Comparison of ENCODE assay signal across 11 mouse cellular contexts in the genomic region with DNA sequence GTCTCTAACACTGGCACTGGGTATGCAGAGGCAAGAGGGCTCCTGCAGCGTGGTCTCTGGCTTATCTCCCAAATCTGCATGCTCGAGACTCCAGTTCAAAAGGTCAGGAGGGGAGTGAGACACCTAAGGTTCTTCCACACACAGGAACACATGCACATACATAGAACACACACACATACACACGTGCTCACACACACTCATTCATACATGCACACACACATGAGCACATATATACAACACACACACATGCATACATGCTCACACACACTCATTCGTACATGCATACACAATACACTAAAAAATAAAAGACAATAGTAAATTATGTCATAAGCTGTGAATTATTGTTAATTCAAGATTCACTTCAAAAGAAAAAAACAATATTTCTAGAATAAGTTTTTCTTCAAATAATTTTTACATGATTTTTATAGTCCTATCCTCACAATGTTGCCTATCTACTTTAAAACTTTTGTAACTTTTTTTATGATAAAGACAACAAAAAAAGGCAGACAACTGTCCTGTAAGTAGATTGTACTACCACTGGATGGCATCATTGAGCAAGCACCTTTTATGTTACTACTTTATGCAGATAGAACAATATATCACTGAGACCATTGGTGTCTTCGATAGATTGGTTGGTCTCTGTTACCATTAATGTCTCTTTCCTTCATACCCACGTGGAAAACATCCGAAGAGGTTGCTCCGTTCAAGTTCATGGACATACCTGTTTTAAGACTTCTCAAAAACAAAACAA. TPM values are rescaled to one million over a fixed set of nuclear protein-coding genes. Genes with fewer than 3 reads are reported as not detected.
DNase-seq lines count a peak whose midpoint lies in the region; ATAC-seq and TF ChIP-seq lines count a peak whose summit lies in the region.
"Had no signal": no experiment of that assay in that cellular context is flagged by ENCODE, and none has a peak within 500 bp of the region (broad histone marks: within the 10 kb centered on the region; RNA-seq: fewer than 3 reads in every experiment).

No protein-coding gene starts in this region.

- TF ChIP-seq EP300 in ES-Bruce4 (IDR thresholded peaks at IDR 0.05; ENCODE audit: insufficient read depth, low read depth, low read length), result no peak

- H3K9me3 ChIP-seq in kidney, postnatal 0 days (replicated peaks; ENCODE audit: low read length), result no peaks in the 10 kb centered on the region
- H3K9me3 ChIP-seq in ES-Bruce4 (replicated peaks; ENCODE audit: control insufficient read depth, insufficient read depth, low read length, poor library complexity, severe bottlenecking), result no peaks in the 10 kb centered on the region
- no peaks in the 10 kb centered on the region for H3K9me3 ChIP-seq in embryonic facial prominence, embryonic 14.5 days (ENCODE audit: control insufficient read depth, low read length)
- H3K9me3 ChIP-seq: megakaryocyte, embryonic 14.5 days had no signal

- no peak overlapping the region for H3K4me2 ChIP-seq in kidney, postnatal 0 days (ENCODE audit: low read length)
- no peak overlapping the region for H3K4me2 ChIP-seq in embryonic facial prominence, embryonic 14.5 days (ENCODE audit: low read depth, low read length)

- TF ChIP-seq CTCF in kidney, postnatal 0 days (IDR thresholded peaks at IDR 0.05; ENCODE audit: low read depth), result peak; percentile 63
- peak; percentile 10 for TF ChIP-seq CTCF in ES-Bruce4 (IDR thresholded peaks at IDR 0.05; ENCODE audit: low read depth, low read length)

- H3K9ac ChIP-seq in kidney, postnatal 0 days (ENCODE audit: low read depth, low read length), result no peak overlapping the region
- no peak overlapping the region for H3K9ac ChIP-seq in ES-Bruce4 (ENCODE audit: low read depth, poor library complexity, severe bottlenecking)
- H3K9ac ChIP-seq in embryonic facial prominence, embryonic 14.5 days (ENCODE audit: low read depth, low read length), result no peak overlapping the region

- no peaks in the 10 kb centered on the region for H3K36me3 ChIP-seq in kidney, postnatal 0 days (ENCODE audit: insufficient read depth, low read length)
- H3K36me3 ChIP-seq in ES-Bruce4 (ENCODE audit: control insufficient read depth, insufficient read depth, low read length, poor library complexity, severe bottlenecking), result no peaks in the 10 kb centered on the region
- no peaks in the 10 kb centered on the region for H3K36me3 ChIP-seq in embryonic facial prominence, embryonic 14.5 days (ENCODE audit: control insufficient read depth, insufficient read depth, low read length)

- TF ChIP-seq POLR2A in ES-Bruce4 (IDR thresholded peaks at IDR 0.05; ENCODE audit: insufficient read depth, low read length), result no peak

- no peak for ATAC-seq in kidney, postnatal 0 days (replicated peaks; ENCODE audit: low FRiP score, low read depth)
- ATAC-seq in embryonic facial prominence, embryonic 14.5 days (ENCODE audit: low read depth), result no peak

- peak; percentile 57 for DNase-seq in kidney, postnatal 0 days (ENCODE audit: low spot score)
- DNase-seq in kidney, postnatal 10 days, result no peak
- peak; percentile 26 for DNase-seq in A20 (ENCODE audit: low read depth, low spot score)
- peak; percentile 39 for DNase-seq in embryonic facial prominence, embryonic 14.5 days (ENCODE audit: low spot score)
- DNase-seq in urinary bladder, postnatal 10 days (ENCODE audit: low spot score), result no peak
- DNase-seq in spleen, postnatal 10 days (ENCODE audit: low spot score in 2 of 2), result no peak
- DNase-seq: cerebellum, postnatal 25 days; gastrocnemius, postnatal 25 days had no signal

- no peaks in the 10 kb centered on the region for H3K27me3 ChIP-seq in kidney, postnatal 0 days (ENCODE audit: insufficient read depth, low read length)
- H3K27me3 ChIP-seq in ES-Bruce4 (ENCODE audit: control insufficient read depth, insufficient read depth, low read length, poor library complexity, severe bottlenecking), result no peaks in the 10 kb centered on the region
- no peaks in the 10 kb centered on the region for H3K27me3 ChIP-seq in embryonic facial prominence, embryonic 14.5 days (replicated peaks; ENCODE audit: control insufficient read depth, insufficient read depth, low read length)
- H3K27me3 ChIP-seq: megakaryocyte, embryonic 14.5 days had no signal

- whole genome bisulfite sequencing in kidney, postnatal 0 days, result 83% methylated on average over 8 of the region's 8 CpGs
- 76% methylated on average over 8 of the region's 8 CpGs for WGBS in embryonic facial prominence, embryonic 14.5 days

- H3K4me3 ChIP-seq in kidney, postnatal 0 days (replicated peaks; ENCODE audit: low read depth, low read length), result no peak overlapping the region
- H3K4me3 ChIP-seq in ES-Bruce4 (ENCODE audit: low read depth, low read length), result no peak overlapping the region
- H3K4me3 ChIP-seq in embryonic facial prominence, embryonic 14.5 days (ENCODE audit: low read depth, low read length), result no peak overlapping the region
- H3K4me3 ChIP-seq: megakaryocyte, embryonic 14.5 days had no signal

- no peaks in the 10 kb centered on the region for H3K4me1 ChIP-seq in kidney, postnatal 0 days (replicated peaks; ENCODE audit: insufficient read depth, low read length)
- no peaks in the 10 kb centered on the region for H3K4me1 ChIP-seq in ES-Bruce4 (ENCODE audit: control insufficient read depth, insufficient read depth, low read length)
- no peaks in the 10 kb centered on the region for H3K4me1 ChIP-seq in embryonic facial prominence, embryonic 14.5 days (ENCODE audit: control insufficient read depth, insufficient read depth, low read length)

- H3K27ac ChIP-seq in kidney, postnatal 0 days, result no peak overlapping the region
- no peak overlapping the region for H3K27ac ChIP-seq in ES-Bruce4 (ENCODE audit: insufficient read depth, low read length)
- no peak overlapping the region for H3K27ac ChIP-seq in embryonic facial prominence, embryonic 14.5 days (replicated peaks; ENCODE audit: low read depth, low read length)

RNA-seq across cellular contexts. Expression of gene Mthfd2l, which starts 22.0 kb away (rescaled TPM):
- 74.1 and 90.5 TPM in 2 replicates for polyA plus RNA-seq in kidney, postnatal 0 days (2015; fragmentation: Nextera tagmentation; extraction: Ambion mirVana)
- polyA plus RNA-seq in ES-Bruce4 (2011; ENCODE audit: insufficient read depth, insufficient read length, low read depth, missing spikeins), result 9.8 TPM in 2 replicates
- 43.1 and 47.7 TPM in 2 replicates for polyA plus RNA-seq in embryonic facial prominence, embryonic 14.5 days (2014; fragmentation: Nextera tagmentation; extraction: Ambion mirVana)

RNA-seq across cellular contexts. Expression of gene Cxcl2, which starts 49.2 kb away (rescaled TPM):
- 0.17 TPM in 1 of 2 replicates, not detected in the other for polyA plus RNA-seq in kidney, postnatal 0 days (2015; fragmentation: Nextera tagmentation; extraction: Ambion mirVana)
- polyA plus RNA-seq in ES-Bruce4 (2011; ENCODE audit: insufficient read depth, insufficient read length, low read depth, missing spikeins), result not detected in 2 replicates
- polyA plus RNA-seq in embryonic facial prominence, embryonic 14.5 days (2014; fragmentation: Nextera tagmentation; extraction: Ambion mirVana), result 0.18 TPM in 1 of 2 replicates, not detected in the other
- polyA plus RNA-seq: testis, adult 2 months had no signal

Comparison
In these comparisons a context has a peak if more than half of its experiments do, and no peak if none do; other contexts are left out.
1. DNase-seq: peak in kidney, postnatal 0 days (single experiment), A20 (single experiment) and embryonic facial prominence, embryonic 14.5 days (single experiment); none in kidney, postnatal 10 days (single experiment), urinary bladder, postnatal 10 days (single experiment) and spleen, postnatal 10 days (0 of 2).